Mouse (Mus musculus) brain, embryonic 14.5 days (tissue): Measurements from ENCODE around the gene Cdc42bpa. TPM values are rescaled to one million over a fixed set of nuclear protein-coding genes. Genes with fewer than 3 reads are reported as not detected.
"Not testable (repeated sequence)": the region's sequence is repeated elsewhere in the genome, so short reads cannot be mapped to it uniquely, and the experiment has no call there.

Experiments
- DNase-seq: peaks from one replicate; pipeline ENCODE4 v3.0.0-alpha.2; 2011; ENCODE audit warnings: low read depth
- CTCF ChIP-seq: fragments of 200-500 bp; IDR thresholded peaks from 2 replicates; pipeline ENCODE4 v1.5.1; 2012; ENCODE audit warnings: inconsistent platforms, mild to moderate bottlenecking, moderate library complexity, borderline replicate concordance; ENCODE audit not compliant: insufficient read depth, insufficient read length; ENCODE audit errors: extremely low read depth
- POLR2A ChIP-seq: fragments of 200-500 bp; IDR thresholded peaks from 2 replicates; pipeline ENCODE4 v1.6.1; 2012; ENCODE audit warnings: mild to moderate bottlenecking, inconsistent platforms, borderline replicate concordance; ENCODE audit not compliant: poor library complexity, insufficient read depth, insufficient read length, severe bottlenecking; ENCODE audit errors: extremely low read depth
- polyA plus RNA-seq: library from polyadenylated mRNA; depleted of rRNA; stranded (reverse); fragments of >200 nt; gene quantifications from 2 replicates; pipeline ENCODE4 v1.2.3, GENCODE M21; 2012

The Cdc42bpa gene
- polyA plus RNA-seq, 1 experiment: 60.6 TPM

DNA sequence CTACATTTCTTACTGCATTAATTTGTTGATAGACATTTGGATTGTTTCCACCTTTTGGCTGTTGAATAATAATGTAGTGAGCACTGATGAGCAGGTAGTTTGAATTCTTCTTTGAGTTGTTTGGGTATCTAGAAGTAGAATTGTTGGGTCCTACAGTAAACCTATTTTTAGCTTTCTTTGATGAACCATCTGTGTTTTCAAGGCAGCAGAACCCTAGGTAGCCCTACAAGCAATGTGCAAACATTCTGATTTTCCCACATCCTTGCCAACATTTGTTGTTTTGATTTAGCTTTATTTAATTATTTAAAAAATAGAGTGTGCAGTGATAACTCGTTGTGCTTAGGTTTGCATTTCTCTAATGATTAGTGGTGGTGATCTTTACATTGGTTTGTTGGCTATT, 32.0 kb downstream of the Cdc42bpa start:
- DNase-seq: no peak
- TF ChIP-seq CTCF: no peak
- no peak for TF ChIP-seq POLR2A

DNA sequence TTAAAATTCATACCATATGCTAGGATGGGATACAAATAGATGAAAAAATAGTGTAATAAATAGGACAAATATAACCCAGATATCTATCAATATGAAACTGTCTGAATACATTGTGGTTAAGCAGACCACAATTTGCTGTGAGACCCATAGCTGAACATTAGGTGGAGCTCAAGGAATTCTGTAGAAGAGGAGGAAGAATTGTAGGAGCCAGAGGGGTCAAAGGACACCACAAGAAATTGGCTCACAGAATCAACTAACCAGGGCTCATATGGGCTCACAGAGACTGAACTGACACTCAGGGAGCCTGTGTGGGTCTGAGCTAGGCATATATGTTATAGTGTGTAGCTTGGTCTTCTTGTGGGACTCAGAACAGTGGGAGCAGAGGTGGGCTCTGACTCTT, 47.8 kb downstream of the Cdc42bpa start:
- TF ChIP-seq CTCF (no peak), POLR2A (no peak)
- DNase-seq: no peak

DNA sequence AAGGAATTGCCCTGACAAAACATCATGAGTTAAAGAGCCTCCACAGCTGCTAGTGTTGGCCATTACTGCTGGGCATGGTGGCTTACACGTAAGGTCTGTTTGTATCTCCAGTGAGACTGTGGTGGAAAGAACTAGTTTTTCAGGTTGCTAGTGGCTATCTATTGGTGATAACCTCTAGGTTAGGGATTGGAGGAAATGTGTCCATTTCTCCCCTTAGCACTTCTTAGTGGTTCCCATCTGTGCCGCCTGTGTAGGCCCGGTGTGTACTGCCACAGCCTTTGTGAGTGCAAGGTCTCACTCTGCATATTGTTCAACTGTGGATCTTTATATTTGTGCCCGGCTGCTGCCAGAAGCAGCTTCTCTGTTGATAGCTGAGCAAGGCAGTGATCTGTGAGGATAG, 53.2 kb downstream of the Cdc42bpa start:
- TF ChIP-seq CTCF: no peak
- no peak for TF ChIP-seq POLR2A
- no peak for DNase-seq

DNA sequence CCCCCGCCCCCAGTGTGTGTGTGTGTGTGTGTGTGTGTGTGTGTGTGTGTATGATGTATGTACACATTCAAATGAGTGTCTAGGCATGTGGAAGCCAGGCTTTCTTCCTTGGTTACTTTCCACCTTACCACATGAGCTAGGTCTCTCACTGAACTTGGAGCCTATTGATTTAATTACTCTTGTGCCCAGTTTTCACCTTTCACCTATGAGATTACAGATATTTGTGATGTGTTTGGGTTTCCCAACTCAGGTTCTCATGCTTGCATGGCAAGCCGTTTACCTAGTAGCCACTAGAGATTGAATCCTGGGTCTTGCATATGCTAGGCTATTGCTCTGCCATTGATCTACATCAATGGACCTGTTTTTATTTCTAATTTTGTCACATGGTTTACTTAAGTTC, 57.9 kb downstream of the Cdc42bpa start:
- DNase-seq: no peak
- TF ChIP-seq CTCF (no peak), POLR2A (no peak)

DNA sequence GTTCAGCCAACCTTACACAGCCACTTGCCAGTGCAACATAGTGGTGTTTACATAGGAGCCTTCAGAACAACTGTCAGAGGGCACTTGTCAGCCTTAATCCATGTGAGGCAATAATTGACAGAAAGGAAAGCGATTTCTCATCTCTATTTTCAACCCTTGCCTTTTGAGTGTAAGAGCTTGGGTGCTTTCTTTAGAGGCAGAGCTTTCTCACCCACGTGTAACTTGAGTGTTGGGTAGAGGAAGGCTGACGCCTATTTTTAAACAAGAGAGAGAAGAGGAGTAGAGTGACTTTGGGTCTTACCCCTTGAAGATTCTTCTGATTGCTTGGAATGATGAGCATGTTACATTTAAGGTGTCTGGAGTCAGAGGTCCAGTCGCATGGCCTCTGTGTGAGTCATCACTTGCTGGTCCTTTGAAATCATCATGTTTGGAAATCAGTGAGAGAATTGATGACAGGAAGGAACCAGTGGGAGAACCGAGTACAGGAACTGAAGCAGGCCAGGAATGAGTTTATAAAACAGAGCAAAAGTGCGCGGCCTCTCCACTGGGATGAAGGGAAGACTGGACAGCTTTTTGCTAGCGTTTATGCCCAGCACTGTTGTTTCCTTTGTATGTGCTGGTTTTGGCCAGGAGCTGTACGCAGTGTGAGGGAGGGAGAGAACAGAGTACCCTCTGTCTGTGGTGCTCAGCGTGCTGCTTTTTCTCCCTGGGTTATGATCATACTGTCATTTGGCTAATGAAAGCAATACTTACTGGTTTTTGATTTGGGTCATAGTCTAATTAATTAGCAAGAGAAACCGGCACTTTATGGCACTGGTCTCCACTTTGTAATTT, 61.4 kb downstream of the Cdc42bpa start:
- no peak for TF ChIP-seq CTCF
- no peak for TF ChIP-seq POLR2A
- peak; percentile 5 for DNase-seq

DNA sequence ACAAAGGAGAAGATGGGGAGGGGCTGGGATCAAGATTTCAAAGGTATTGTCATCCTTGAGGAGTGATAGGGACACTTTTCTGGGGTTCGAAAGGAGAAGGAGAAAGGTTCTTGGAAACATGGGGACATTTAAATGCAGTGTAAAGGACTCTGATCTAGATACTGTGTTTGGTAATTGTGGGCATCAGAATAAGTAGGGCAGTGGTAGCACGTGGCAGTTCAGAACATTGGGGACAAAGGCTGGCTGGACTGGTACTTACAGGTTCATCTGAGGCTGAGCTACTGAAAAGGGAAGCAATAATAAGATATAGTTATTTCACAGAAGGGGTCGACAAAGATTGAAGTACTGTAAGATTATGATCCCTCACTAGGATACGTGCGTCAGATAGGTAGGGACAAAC, 63.2 kb downstream of the Cdc42bpa start:
- TF ChIP-seq POLR2A (no peak), CTCF (no peak)
- no peak for DNase-seq

DNA sequence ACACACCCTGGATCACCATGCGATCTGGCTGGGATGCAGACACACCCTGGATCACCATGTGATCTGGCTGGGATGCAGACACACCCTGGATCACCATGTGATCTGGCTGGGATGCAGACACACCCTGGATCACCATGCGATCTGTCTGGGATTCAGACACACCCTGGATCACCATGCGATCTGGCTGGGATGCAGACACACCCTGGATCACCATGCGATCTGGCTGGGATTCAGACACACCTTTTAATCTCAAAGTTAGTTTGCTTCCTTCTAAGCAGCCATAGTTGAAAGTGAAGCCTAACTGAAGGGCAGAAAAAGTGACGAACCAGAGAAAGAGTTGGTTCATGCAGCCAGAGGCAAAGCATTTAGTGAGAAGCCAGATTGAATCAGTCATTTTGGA, 69.6 kb downstream of the Cdc42bpa start:
- not testable (repeated sequence) for DNase-seq

DNA sequence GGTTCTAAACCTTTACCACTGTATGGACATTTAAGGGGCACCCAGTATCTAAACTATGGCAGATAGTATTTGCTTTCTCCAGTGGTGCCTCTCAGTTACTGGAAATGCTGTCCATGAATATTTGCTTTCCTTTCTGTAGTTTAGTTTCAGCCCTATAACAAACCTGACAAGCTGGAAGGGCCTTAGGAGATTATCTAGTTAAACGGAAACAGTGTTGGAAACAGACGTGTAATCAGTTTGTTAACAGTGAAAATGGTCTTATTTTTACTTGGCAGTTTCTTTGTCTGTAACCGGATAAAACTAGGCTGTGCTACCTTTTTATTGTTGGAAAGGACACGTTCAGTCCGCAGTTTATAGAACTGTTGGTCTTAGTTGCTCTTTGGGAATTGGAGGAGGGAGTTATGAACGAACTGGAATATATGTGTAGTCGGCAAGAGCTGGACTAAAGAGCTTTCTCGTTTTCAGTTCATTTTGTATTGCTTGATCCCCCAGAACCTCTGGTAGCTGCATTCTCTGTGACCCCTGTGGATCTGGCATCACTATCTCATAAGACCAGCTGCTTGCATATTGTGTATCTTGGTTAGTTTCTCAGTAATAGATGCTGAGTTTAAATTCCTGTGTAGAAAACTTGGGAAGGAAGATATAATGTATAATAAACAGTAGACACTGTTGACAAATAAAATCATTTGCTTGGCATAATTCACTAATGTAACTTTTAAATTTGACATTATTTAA, 70.5 kb downstream of the Cdc42bpa start:
- peak; percentile 13 for DNase-seq
- TF ChIP-seq POLR2A (no peak), CTCF (no peak)

DNA sequence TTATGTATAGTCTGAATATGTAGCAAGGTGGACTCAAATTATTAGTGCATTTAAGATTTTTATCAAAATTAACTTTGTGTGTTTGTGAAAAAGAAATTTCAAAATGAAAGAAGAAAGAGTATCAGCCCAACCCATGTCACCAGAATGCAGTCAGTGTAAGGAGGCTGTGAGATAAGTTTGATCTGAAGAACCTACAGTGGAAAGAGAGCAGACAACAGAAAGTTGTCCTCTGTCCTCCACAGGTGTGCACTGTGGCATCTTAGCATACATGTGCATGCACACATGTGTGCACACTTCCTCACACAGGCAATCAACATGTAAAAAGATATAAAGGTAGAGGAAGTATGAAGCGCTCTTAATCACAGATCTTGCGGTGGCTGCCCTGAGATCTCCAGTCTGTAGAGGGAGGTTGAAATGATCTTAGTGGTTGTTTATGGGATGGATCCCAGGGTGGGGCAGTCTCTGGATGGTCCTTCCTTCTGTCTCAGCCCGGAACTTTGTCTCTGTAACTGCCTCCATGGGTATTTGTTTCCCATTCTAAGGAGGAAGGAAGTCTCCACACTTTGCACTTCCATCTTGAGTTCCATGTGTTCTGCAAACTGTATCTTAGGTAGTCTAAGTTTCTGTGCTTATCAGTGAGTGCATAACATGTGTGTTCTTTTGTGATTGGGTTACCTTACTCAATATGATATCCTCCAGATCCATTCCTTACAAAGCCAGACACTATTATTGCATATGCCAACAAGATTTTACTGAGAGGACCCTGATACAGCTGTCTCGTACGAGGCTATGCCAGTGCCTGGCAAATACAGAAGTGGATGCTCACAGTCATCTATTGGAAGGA, 71.7 kb downstream of the Cdc42bpa start:
- no peak for DNase-seq
- TF ChIP-seq POLR2A: no peak
- TF ChIP-seq CTCF: no peak

DNA sequence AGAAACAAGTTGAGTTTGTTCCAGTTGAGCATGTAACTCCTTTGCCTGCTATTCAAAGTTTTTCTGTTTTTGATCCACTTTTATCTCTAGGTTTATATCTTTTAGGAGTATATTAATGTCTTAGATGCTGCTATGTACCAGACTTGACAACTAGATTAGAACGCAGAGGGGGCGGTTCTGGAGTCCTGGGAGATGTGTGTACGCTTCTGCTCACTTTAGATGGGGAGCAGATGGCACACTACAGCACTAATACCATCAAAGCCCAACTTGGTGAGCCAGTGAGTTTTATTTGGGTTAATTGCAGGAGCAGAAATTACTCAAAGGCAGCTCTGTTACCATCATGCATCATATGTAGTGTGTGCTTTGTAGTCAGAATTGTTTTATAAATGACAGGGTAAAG, 77.2 kb downstream of the Cdc42bpa start:
- DNase-seq: peak; percentile 40
- TF ChIP-seq POLR2A: no peak
- TF ChIP-seq CTCF: no peak

DNA sequence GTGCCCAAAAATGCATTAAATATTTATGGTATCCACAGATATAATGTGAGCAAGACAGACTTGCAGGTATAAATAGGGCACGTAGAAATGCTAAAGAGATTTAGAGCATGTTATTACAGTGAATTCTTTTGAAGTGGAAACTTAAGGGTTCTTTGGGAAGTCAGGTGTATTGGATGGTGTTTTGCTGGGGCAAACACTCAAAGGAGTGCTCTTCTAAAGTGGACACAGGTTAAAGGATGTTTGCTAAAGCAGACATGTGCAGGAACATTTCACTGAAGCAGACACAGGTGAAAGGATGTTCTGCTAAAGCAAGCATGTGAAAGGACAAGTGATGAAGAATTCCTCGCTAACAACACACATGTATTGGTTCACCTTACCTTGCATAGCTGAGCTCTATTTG, 83.9 kb downstream of the Cdc42bpa start:
- DNase-seq: no peak
- TF ChIP-seq POLR2A (no peak), CTCF (no peak)
